Mouse (Mus musculus) lung, postnatal 0 days (tissue): Measurements from ENCODE around the gene Zfp609.

Experiments
- CTCF ChIP-seq: IDR thresholded peaks from 2 replicates; pipeline ENCODE4 v1.5.1; 2016; ENCODE audit warnings: antibody characterized with exemption, mild to moderate bottlenecking
- EP300 ChIP-seq: IDR thresholded peaks from 2 replicates; pipeline ENCODE4 v1.6.1; 2016; ENCODE audit warnings: antibody characterized with exemption, mild to moderate bottlenecking, control low read depth

GRCm38 (mm10) chr9:65649997-65650396 is 177.4 kb downstream of the Zfp609 start:
- TF ChIP-seq CTCF (no peak), EP300 (no peak)
